Mouse (Mus musculus) retina, adult 2 months (tissue): ENCODE results near the gene Ankrd13a.
"Not testable (repeated sequence)": the region's sequence is repeated elsewhere in the genome, so short reads cannot be mapped to it uniquely, and the experiment has no call there.

Experiments used
- DNase-seq: peaks from one replicate; pipeline ENCODE4 v3.0.0-alpha.2; 2012; ENCODE audit warnings: low read depth, low spot score

The Ankrd13a gene

GRCm38 (mm10) chr5:114827427-114827826 lies 53.0 kb downstream of the Ankrd13a start:
- no peak for DNase-seq

GRCm38 (mm10) chr5:114829740-114830139 lies 55.3 kb downstream of the Ankrd13a start:
- DNase-seq, result no peak

DNA sequence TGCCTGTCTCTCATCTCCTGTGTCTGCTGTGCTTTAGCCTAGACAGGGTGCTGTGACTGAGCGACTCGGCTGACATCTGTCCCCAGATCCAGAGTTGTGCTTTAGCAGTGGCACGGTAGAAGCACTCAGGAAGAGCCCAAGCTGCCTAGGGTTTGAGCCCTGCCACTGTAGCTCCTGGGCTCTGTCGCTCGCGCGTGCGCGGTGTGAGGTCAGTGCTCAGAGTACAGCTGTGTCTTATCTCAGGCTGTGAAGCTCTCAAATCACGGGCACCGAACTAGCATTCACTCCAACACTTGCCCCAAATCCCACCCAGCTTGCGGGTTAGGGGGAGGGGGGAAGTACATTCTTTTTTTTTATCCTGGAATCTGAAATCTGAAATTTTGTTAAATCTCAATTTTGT lies 62.4 kb downstream of the Ankrd13a start:
- DNase-seq, result no peak

- not testable (repeated sequence) for DNase-seq
These were observed 66.0 kb downstream of the Ankrd13a start for GRCm38 (mm10) chr5:114840481-114840880.

GRCm38 (mm10) chr5:114842155-114842554 lies 67.7 kb downstream of the Ankrd13a start:
- DNase-seq, result not testable (repeated sequence)

DNA sequence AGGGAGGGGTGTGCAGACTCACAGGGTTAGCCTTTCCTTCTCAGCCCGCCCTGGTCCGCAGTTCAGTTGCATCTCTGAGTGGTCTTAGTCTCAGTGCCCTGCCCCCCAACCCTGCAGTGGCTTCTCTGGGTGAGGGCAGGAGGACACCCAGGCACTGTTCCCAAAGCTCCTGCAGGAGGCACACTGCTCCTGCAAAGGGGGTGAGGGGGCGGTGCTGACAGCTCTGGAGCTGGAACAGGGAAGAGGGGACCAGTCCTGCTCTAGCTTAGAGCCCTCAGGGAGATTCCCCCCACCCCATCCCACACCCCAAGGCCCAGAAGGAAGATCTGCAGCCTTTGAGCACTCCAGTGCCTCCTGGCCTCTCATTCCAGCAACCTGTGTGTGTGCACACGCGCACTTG lies 68.2 kb downstream of the Ankrd13a start:
- no peak for DNase-seq

DNA sequence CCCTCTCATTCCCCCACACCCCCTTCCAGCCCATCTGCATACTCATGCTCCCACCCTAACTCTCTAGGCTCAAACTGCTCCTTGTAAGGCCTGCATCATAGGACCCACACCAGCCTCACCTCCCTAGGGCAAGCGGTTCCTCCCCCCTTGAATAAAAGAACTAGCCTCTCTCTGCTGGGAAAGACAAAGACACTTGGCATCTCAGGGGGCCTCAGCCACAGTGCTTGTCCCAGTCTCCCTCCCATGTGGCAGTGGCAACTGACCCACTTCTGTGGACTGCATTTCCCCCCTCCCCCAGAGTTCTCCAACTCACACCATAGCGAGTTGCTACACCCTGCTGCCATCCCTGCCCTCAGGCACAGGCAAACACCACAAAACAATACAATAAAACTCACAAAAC lies 69.9 kb downstream of the Ankrd13a start:
- not testable (repeated sequence) for DNase-seq

DNA sequence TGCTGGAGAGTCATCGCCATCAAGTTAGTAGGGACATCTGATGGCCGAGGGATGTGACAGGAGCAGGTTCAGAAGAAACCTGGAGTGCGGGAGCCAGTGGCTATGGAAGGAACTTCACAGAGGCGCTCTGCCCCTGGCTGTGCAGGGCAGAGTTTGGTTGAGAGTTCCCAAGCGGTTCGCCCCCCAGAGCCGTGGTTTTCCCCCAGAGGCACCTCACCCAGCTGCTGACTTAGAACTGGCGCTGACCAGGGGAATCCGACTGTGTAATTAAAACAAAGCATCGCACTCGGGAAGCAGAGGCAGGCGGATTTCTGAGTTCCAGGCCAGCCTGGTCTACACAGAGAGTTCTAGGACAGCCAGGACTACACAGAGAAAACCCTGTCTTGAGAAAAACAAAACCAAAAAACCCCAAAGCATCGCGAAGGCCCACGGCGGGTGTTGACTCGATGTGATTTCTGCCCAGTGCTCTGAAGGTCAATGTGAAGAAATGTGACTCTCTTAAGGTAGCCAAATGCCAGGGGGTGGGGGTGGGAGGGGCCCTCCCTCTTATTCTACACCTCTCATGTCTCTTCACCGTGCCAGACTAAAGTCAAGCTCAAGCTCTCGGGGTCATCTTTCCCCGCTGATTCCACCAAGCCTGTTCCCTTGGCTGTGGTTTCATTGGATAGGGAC lies 77.2 kb downstream of the Ankrd13a start:
- DNase-seq, result no peak

- DNase-seq, result not testable (repeated sequence)
These were observed 78.9 kb downstream of the Ankrd13a start, which contains the start of gene 4930519G04Rik for GRCm38 (mm10) chr5:114853364-114853763. Gene 4930519G04Rik (plus strand): TSS chr5:114853664.
